Mouse (Mus musculus): Measurements from ENCODE around the gene Olfr12. TPM values are rescaled to one million over a fixed set of nuclear protein-coding genes. Genes with fewer than 3 reads are reported as not detected.

The Olfr12 gene
- polyA plus RNA-seq (2015; fragmentation: Nextera tagmentation; extraction: Ambion mirVana) = not detected in 2 replicates

DNA sequence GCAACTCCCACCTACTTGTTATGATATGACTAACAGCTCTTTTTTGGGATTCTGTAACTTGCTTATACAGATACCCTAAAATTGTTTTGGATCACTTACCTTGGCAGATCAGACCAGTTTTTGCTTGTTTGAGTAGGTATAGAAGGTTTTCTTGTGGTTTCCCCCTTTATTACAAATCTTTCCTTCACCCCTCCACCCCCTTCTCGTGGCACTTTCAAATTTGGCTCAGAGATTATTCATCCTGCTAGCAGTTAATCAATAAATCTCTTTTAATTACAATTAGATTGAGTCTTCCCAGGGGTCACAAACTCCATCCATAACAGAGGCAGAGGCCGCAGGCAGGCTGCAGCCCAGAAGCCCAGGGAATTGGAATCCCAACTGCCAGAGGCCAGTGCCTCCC lies at the start of gene Olfr12:
Olfr12 (plus strand) TSS at position 301 of the 400 bp plus-strand sequence.
- H3K4me3 ChIP-seq = no peak within 1 kb of the TSS
- H3K9me3 ChIP-seq = no peaks in the 10 kb centered on the region
- no peak within 1 kb of the TSS for H3K27ac ChIP-seq
- no peak within 1 kb of the TSS for H3K9ac ChIP-seq
- ATAC-seq (replicated peaks) = no peak
- H3K4me2 ChIP-seq = no peak within 1 kb of the TSS
- no peaks in the 10 kb centered on the region for H3K27me3 ChIP-seq (replicated peaks)
- H3K4me1 ChIP-seq = no peaks in the 10 kb centered on the region
- WGBS = 57% methylated on average over 2 of the region's 2 CpGs
- H3K36me3 ChIP-seq (replicated peaks) = no peaks in the 10 kb centered on the region

- ATAC-seq (replicated peaks) = no peak
- H3K9me3 ChIP-seq = no peaks in the 10 kb centered on the region
- no peaks in the 10 kb centered on the region for H3K4me1 ChIP-seq
- no peak within 1 kb of the TSS for H3K27ac ChIP-seq
- H3K36me3 ChIP-seq (replicated peaks) = no peaks in the 10 kb centered on the region
- 90% methylated on average over 3 of the region's 3 CpGs for WGBS
- no peak within 1 kb of the TSS for H3K9ac ChIP-seq
- no peak within 1 kb of the TSS for H3K4me3 ChIP-seq
- no peaks in the 10 kb centered on the region for H3K27me3 ChIP-seq (replicated peaks)
- H3K4me2 ChIP-seq = no peak within 1 kb of the TSS
These were observed 46.6 kb upstream of the Olfr12 start, which contains the start of gene Olfr1413 for GRCm38 (mm10) chr1:92571022-92571421. TSS of gene Olfr1413 (plus strand) at chr1:92571322.

- H3K4me3 ChIP-seq = no peak within 1 kb of the TSS
- H3K4me1 ChIP-seq = no peaks in the 10 kb centered on the region
- H3K9me3 ChIP-seq = no peaks in the 10 kb centered on the region
- H3K9ac ChIP-seq = no peak within 1 kb of the TSS
- no peak within 1 kb of the TSS for H3K4me2 ChIP-seq
- WGBS = 82% methylated on average over 2 of the region's 2 CpGs
- no peaks in the 10 kb centered on the region for H3K27me3 ChIP-seq (replicated peaks)
- H3K36me3 ChIP-seq (replicated peaks) = no peaks in the 10 kb centered on the region
- no peak within 1 kb of the TSS for H3K27ac ChIP-seq
- no peak for ATAC-seq (replicated peaks)
These were observed 32.1 kb upstream of the Olfr12 start, which contains the start of gene Olfr1412 for GRCm38 (mm10) chr1:92585479-92585878. TSS of gene Olfr1412 (plus strand) at chr1:92585779.

DNA sequence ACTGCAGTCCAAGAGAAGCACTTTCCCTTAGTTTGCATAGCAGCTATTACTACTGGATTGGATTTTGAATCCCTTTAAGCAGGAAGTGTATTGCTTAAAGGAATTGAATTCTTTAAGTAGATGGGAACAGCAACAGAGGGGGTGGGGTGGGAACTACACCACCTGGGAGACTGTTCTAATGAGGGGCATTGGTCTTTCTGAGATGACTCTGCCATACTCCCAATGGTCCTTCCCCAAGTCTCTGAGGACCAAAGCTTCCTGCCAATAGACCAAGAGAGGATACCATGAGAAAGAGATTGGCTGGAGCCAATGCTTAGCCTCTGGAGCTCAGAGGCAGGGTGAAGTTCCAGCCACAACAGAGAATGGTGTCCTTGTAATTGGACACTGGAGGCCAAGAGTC lies 23.5 kb upstream of the Olfr12 start, which contains the start of gene Olfr1411:
Olfr1411 (plus strand) TSS at position 301 of the 400 bp plus-strand sequence.
- H3K27me3 ChIP-seq (replicated peaks) = no peaks in the 10 kb centered on the region
- no peaks in the 10 kb centered on the region for H3K4me1 ChIP-seq
- no peak for ATAC-seq (replicated peaks)
- no peaks in the 10 kb centered on the region for H3K9me3 ChIP-seq
- H3K36me3 ChIP-seq (replicated peaks) = no peaks in the 10 kb centered on the region
- no peak within 1 kb of the TSS for H3K4me3 ChIP-seq
- no peak within 1 kb of the TSS for H3K9ac ChIP-seq
- no peak within 1 kb of the TSS for H3K27ac ChIP-seq
- no peak within 1 kb of the TSS for H3K4me2 ChIP-seq

- Histone ChIP-seq H3K36me3 (replicated peaks) (no peaks in the 10 kb centered on the region), H3K4me1 (no peaks in the 10 kb centered on the region), H3K27me3 (replicated peaks) (no peaks in the 10 kb centered on the region), H3K27ac (no peak overlapping the region), H3K9ac (no peak overlapping the region), H3K4me2 (no peak overlapping the region), H3K4me3 (no peak overlapping the region), H3K9me3 (no peaks in the 10 kb centered on the region)
- WGBS = 84% methylated on average over 3 of the region's 3 CpGs
- no peak for ATAC-seq (replicated peaks)
These were observed 21.6 kb upstream of the Olfr12 start for GRCm38 (mm10) chr1:92596019-92596418.

DNA sequence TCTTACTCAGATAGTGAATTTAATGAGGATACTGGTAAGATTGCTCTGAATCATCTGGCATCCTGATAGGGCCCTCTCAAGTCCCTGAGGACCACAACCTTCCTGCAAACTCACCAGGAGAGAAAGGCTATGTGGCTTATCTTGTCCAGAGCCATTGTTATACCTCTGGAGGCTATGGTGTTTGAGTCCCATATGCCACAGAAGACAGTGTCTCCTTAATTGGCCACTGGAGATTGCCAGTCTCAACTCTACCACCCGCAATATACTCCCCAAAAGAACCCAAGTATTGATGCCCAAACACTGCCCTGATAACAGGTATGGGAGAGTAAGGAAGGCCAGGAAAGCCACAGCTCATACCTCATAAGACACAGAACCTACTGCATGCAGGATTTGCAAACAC lies 12.1 kb upstream of the Olfr12 start, which contains the start of gene Olfr1410:
Olfr1410 (plus strand) TSS at position 301 of the 400 bp plus-strand sequence.
- Histone ChIP-seq H3K9me3 (no peaks in the 10 kb centered on the region), H3K27me3 (replicated peaks) (no peaks in the 10 kb centered on the region), H3K27ac (no peak within 1 kb of the TSS), H3K9ac (no peak within 1 kb of the TSS), H3K4me1 (no peaks in the 10 kb centered on the region), H3K36me3 (replicated peaks) (no peaks in the 10 kb centered on the region), H3K4me3 (no peak within 1 kb of the TSS), H3K4me2 (no peak within 1 kb of the TSS)
- WGBS = 93% methylated on average over 1 of the region's 1 CpGs
- ATAC-seq (replicated peaks) = no peak

DNA sequence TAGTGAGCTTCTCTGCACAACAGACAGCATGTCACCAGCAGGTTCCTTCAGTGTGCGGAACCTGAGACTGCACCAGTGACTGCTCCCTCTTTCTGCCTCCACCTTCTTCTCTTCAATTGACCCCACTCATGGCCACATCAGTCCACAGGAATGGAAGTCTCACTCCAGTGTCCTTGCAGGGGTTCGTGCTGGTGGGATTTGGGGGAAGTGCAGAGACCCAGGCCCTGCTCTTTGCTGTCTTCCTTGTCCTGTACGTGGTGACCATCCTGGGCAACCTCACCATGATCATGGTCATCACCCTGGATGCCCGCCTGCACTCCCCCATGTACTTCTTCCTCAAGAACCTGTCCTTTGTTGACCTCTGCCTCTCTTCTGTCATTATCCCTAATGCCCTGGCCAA lies 9.9 kb upstream of the Olfr12 start:
- Histone ChIP-seq H3K36me3 (replicated peaks) (no peaks in the 10 kb centered on the region), H3K4me2 (no peak overlapping the region), H3K27ac (no peak overlapping the region), H3K4me1 (no peaks in the 10 kb centered on the region), H3K9me3 (no peaks in the 10 kb centered on the region), H3K9ac (no peak overlapping the region), H3K27me3 (replicated peaks) (0 out of 2 replicates have a peak, but pooled peaks cover 5% of the 10 kb centered on the region), H3K4me3 (no peak overlapping the region)
- no peak for ATAC-seq (replicated peaks)
- 83% methylated on average over 4 of the region's 4 CpGs for WGBS

DNA sequence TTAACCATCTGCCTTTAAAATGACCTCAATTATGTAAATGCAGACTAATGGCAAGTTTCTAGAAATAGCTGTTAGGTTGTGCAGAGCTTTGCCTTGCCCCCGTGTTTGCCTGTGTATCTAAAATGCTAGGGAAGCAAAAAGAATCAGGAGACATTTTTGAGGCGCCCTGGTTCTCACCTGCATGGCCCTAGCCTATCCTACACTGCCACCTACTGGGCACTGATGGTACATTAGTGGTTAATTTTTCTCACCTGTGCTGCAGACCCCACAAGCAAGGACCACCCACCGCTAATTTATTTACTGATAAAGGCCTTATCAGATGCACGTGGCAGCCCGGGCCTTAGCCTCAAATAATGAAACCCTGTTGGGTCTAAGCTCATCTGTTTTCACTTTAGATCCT lies 6.6 kb upstream of the Olfr12 start:
- no peak for ATAC-seq (replicated peaks)
- 7% methylated on average over 5 of the region's 5 CpGs for WGBS

DNA sequence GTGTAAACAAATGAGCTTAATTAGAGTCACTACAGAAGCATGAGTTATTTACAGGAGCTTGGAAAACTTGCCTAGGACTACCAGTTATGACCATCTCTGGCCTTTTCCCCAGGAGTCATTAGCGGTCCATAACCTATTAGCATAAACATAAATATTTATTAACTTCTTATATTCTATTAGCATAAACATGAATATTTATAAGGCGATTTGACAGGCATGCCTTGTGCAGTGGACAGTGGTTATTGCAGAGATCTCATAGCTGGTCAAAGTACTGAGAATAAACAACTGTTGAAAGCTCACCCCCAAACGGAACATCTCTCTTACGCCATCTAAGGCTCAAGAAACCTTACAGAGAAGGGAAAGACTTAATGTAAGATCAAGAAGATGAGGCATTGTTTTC lies 4.4 kb upstream of the Olfr12 start:
- ATAC-seq (replicated peaks) = no peak
- Histone ChIP-seq H3K9ac (no peak overlapping the region), H3K4me3 (no peak overlapping the region), H3K36me3 (replicated peaks) (no peaks in the 10 kb centered on the region), H3K9me3 (no peaks in the 10 kb centered on the region), H3K27me3 (replicated peaks) (0 out of 2 replicates have a peak, but pooled peaks cover 5% of the 10 kb centered on the region), H3K27ac (no peak overlapping the region), H3K4me2 (no peak overlapping the region), H3K4me1 (no peaks in the 10 kb centered on the region)
- 34% methylated on average over 4 of the region's 4 CpGs for WGBS

More for the DNA sequence above, 6.6 kb upstream of the Olfr12 start:
- Histone ChIP-seq H3K4me3 (no peak overlapping the region), H3K27me3 (replicated peaks) (0 out of 2 replicates have a peak, but pooled peaks cover 5% of the 10 kb centered on the region), H3K9ac (no peak overlapping the region), H3K36me3 (replicated peaks) (no peaks in the 10 kb centered on the region), H3K27ac (no peak overlapping the region), H3K9me3 (no peaks in the 10 kb centered on the region), H3K4me2 (no peak overlapping the region), H3K4me1 (no peaks in the 10 kb centered on the region)

GRCm38 (mm10) chr1:92614516-92614915 lies 3.1 kb upstream of the Olfr12 start:
- no peaks in the 10 kb centered on the region for H3K36me3 ChIP-seq (replicated peaks)
- no peaks in the 10 kb centered on the region for H3K9me3 ChIP-seq
- no peak overlapping the region for H3K9ac ChIP-seq
- WGBS = 7% methylated on average over 1 of the region's 1 CpGs
- no peak overlapping the region for H3K4me2 ChIP-seq
- 0 out of 2 replicates have a peak, but pooled peaks cover 5% of the 10 kb centered on the region for H3K27me3 ChIP-seq (replicated peaks)
- no peak overlapping the region for H3K4me3 ChIP-seq
- no peak overlapping the region for H3K27ac ChIP-seq
- no peak for ATAC-seq (replicated peaks)
- no peaks in the 10 kb centered on the region for H3K4me1 ChIP-seq

DNA sequence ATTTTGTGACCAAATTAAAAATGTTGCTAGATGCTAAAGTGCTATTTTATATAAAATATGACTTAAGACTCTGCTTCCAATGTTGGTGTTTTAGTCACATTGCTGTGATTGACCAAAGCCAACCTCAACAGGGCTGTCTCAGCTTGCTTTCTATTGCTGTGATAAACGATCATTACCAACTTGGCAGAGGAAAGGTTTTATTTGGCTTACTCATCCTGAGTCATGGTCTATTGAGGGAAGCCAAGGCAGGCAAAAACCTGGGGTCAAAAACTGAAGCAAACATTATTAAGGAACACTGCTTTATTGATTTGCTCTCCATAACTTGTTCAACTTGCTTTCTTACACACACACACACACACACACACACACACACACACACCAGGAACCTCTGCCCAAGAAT lies 1.5 kb upstream of the Olfr12 start:
- Histone ChIP-seq H3K9me3 (no peaks in the 10 kb centered on the region), H3K4me3 (no peak overlapping the region), H3K4me2 (no peak overlapping the region), H3K4me1 (no peaks in the 10 kb centered on the region), H3K27me3 (replicated peaks) (0 out of 2 replicates have a peak, but pooled peaks cover 5% of the 10 kb centered on the region), H3K36me3 (replicated peaks) (no peaks in the 10 kb centered on the region), H3K27ac (no peak overlapping the region), H3K9ac (no peak overlapping the region)
- 85% methylated on average over 1 of the region's 1 CpGs for WGBS
- ATAC-seq (replicated peaks) = no peak

- Histone ChIP-seq H3K4me2 (no peak overlapping the region), H3K4me3 (no peak overlapping the region), H3K27ac (no peak overlapping the region), H3K9me3 (no peaks in the 10 kb centered on the region), H3K27me3 (replicated peaks) (no peaks in the 10 kb centered on the region), H3K9ac (no peak overlapping the region), H3K4me1 (no peaks in the 10 kb centered on the region), H3K36me3 (replicated peaks) (no peaks in the 10 kb centered on the region)
- 67% methylated on average over 4 of the region's 4 CpGs for WGBS
- ATAC-seq (replicated peaks) = no peak
These were observed 772 bp downstream of the Olfr12 start for GRCm38 (mm10) chr1:92618360-92618759.

DNA sequence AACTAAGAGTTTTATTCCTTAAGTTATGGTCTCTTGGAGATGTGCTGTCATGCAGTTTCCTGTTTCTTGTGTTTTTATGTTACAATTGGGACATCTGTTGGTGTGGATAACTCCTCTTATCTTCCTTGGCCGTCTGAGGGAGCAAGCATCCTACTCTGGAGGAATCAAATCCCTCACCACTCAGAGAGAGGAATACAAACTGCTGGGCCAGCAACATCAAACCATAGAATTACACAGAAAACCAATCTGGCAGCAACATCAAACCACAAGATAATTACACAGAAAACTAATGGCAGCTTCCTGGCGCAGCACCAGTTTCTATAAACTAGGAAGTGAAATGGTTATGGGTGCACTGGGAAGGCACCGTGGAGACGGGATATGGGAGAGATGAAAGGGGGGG lies 10.6 kb downstream of the Olfr12 start:
- Histone ChIP-seq H3K9ac (no peak overlapping the region), H3K4me2 (no peak overlapping the region), H3K27ac (no peak overlapping the region), H3K4me1 (no peaks in the 10 kb centered on the region), H3K4me3 (no peak overlapping the region), H3K36me3 (replicated peaks) (no peaks in the 10 kb centered on the region), H3K27me3 (replicated peaks) (no peaks in the 10 kb centered on the region), H3K9me3 (no peaks in the 10 kb centered on the region)
- no peak for ATAC-seq (replicated peaks)
- 73% methylated on average over 4 of the region's 4 CpGs for WGBS

All from midbrain, embryonic 15.5 days (tissue).